Mouse (Mus musculus): ENCODE results near the gene Usp22. TPM values are rescaled to one million over a fixed set of nuclear protein-coding genes. Genes with fewer than 3 reads are reported as not detected.
"Not testable (repeated sequence)": the region's sequence is repeated elsewhere in the genome, so short reads cannot be mapped to it uniquely, and the experiment has no call there.

Usp22 gene
- total and polyA plus RNA-seq, 3 experiments, result 48.1 to 65.3 (median 54.7) TPM

GRCm38 (mm10) chr11:61192779-61193178 lies 17.9 kb upstream of the Usp22 start:
- H3K4me3 ChIP-seq (replicated peaks in 1 of 3; ENCODE audit: low read depth in 2 of 3, low read length in 2 of 3, poor library complexity in 1 of 3), result no peak overlapping the region
- H3K4me1 ChIP-seq (ENCODE audit: control insufficient read depth in 1 of 2, insufficient read depth in 2 of 2), result peaks cover 0 to 3% of the 10 kb centered on the region in 2 experiments; a peak in 2 of 4 replicates
- H3K9me3 ChIP-seq (replicated peaks; ENCODE audit: low read length), result no peaks in the 10 kb centered on the region
- in situ Hi-C loops (cut with MboI; ENCODE audit: low pct_ligation_motif_present, low pct_unique_long_range_greater_than_20kb, low sequenced_read_pairs), result loop anchor here (5.0 to 10.0 kb wide), 3 partner anchors 150 to 312 kb away; partner anchors contain the start of genes B9d1 and Slc47a2
- H3K79me2 ChIP-seq (replicated peaks; ENCODE audit: control insufficient read depth, extremely low read depth, insufficient read depth, poor library complexity, severe bottlenecking), result no peaks in the 10 kb centered on the region
- H3K36me3 ChIP-seq (replicated peaks in 1 of 2; ENCODE audit: control insufficient read depth in 1 of 2, insufficient read depth in 1 of 2, low read length in 1 of 2), result no peaks in the 10 kb centered on the region
- TF ChIP-seq RAD21 (IDR thresholded peaks at IDR 0.05; ENCODE audit: low read depth, low read length), result no peak
- no peak for TF ChIP-seq HCFC1 (IDR thresholded peaks at IDR 0.05; ENCODE audit: low read depth, low read length)
- TF ChIP-seq POLR2AphosphoS2 (IDR thresholded peaks at IDR 0.05; ENCODE audit: low read depth, low read length), result no peak
- no peak for TF ChIP-seq ELF1 (IDR thresholded peaks at IDR 0.05; ENCODE audit: low read depth, low read length)
- TF ChIP-seq SIN3A (IDR thresholded peaks at IDR 0.05; ENCODE audit: low read length), result no peak
- TF ChIP-seq ZMIZ1 (IDR thresholded peaks at IDR 0.05; ENCODE audit: low read depth, low read length), result no peak
- no peak for TF ChIP-seq TCF12 (IDR thresholded peaks at IDR 0.05; ENCODE audit: low read depth, low read length)
- DNase-seq (ENCODE audit: extremely low read depth), result no peak
- no peak overlapping the region for H3K27ac ChIP-seq (ENCODE audit: insufficient read depth, low read depth)
- dilution Hi-C loops (cut with MboI; ENCODE audit: extremely low pct_ligation_motif_present, extremely low pct_unique_long_range_greater_than_20kb, low sequenced_read_pairs), result no loop called here
- H3K9ac ChIP-seq (ENCODE audit: insufficient read depth, low read depth), result no peak overlapping the region
- H3K4me2 ChIP-seq (ENCODE audit: insufficient read depth, low read depth, poor library complexity, severe bottlenecking), result no peak overlapping the region
- H3K27me3 ChIP-seq (replicated peaks), result peaks cover 14% of the 10 kb centered on the region

DNA sequence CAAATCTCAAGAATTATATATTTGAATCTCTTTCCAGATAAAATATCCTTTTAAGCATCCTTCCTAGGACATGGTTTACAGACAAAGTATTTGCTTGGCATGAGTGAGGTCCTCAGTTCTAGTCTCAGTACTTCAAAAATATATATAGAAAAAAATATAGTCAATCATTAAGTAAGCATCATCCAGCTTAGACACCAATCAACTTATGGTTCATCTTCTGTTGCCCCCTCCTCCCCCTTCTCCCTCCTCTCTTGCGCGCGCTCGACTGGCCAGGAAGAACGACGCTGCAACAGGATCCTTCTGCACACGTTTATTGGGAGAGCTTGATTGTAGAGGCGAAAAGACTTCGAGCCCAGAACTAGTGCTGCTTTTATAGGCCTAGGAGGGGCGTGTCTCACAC lies 17.3 kb upstream of the Usp22 start:
- H3K4me1 ChIP-seq (ENCODE audit: control insufficient read depth in 1 of 2, insufficient read depth in 2 of 2); H3K27ac ChIP-seq (ENCODE audit: insufficient read depth, low read depth); H3K36me3 ChIP-seq (replicated peaks in 1 of 2; ENCODE audit: control insufficient read depth in 1 of 2, insufficient read depth in 1 of 2, low read length in 1 of 2); DNase-seq (ENCODE audit: extremely low read depth); H3K9ac ChIP-seq (ENCODE audit: insufficient read depth, low read depth); H3K79me2 ChIP-seq (replicated peaks; ENCODE audit: control insufficient read depth, extremely low read depth, insufficient read depth, poor library complexity, severe bottlenecking); H3K4me2 ChIP-seq (ENCODE audit: insufficient read depth, low read depth, poor library complexity, severe bottlenecking); H3K4me3 ChIP-seq (replicated peaks in 1 of 3; ENCODE audit: low read depth in 2 of 3, low read length in 2 of 3, poor library complexity in 1 of 3); dilution Hi-C loops (cut with MboI; ENCODE audit: extremely low pct_ligation_motif_present, extremely low pct_unique_long_range_greater_than_20kb, low sequenced_read_pairs); H3K9me3 ChIP-seq (replicated peaks; ENCODE audit: low read length): not testable (repeated sequence)
- in situ Hi-C loops (cut with MboI; ENCODE audit: low pct_ligation_motif_present, low pct_unique_long_range_greater_than_20kb, low sequenced_read_pairs), result loop anchor here (5.0 to 10.0 kb wide), 3 partner anchors 150 to 313 kb away; partner anchors contain the start of genes B9d1 and Slc47a2
- peaks cover 12% of the 10 kb centered on the region for H3K27me3 ChIP-seq (replicated peaks)

DNA sequence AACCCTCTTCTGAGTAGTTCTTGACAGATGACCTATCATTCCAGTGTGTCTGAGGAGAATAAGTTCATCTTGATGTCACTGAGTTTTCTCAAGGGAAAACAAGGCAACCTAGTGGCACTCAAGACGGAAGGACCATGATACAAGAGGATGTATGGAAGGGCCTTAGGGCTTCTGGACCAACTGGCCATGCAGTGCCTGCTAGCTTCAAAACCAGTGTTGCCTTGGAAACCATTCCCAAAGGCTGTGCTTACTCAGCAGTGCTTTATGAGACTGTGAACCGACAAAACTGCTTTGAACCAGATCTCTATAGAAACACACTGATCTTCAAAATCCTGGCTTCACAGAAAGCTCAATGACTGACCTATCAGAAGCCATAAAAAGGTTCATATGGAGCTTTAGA lies 15.9 kb upstream of the Usp22 start:
- TF ChIP-seq BHLHE40 (IDR thresholded peaks at IDR 0.05; ENCODE audit: low read depth, low read length) (no peak), MAFK (IDR thresholded peaks at IDR 0.05; ENCODE audit: insufficient replicate concordance, low read length) (no peak), POLR2AphosphoS2 (IDR thresholded peaks at IDR 0.05; ENCODE audit: low read depth, low read length) (no peak), TCF12 (IDR thresholded peaks at IDR 0.05; ENCODE audit: low read depth, low read length) (no peak), CHD1 (IDR thresholded peaks at IDR 0.05; ENCODE audit: low read depth, low read length) (no peak), ZKSCAN1 (IDR thresholded peaks at IDR 0.05; ENCODE audit: borderline replicate concordance, low read depth, low read length) (no peak), E2F4 (IDR thresholded peaks at IDR 0.05; ENCODE audit: insufficient replicate concordance, low read depth, low read length) (no peak), NRF1 (IDR thresholded peaks at IDR 0.05; ENCODE audit: low read depth, low read length) (no peak), CHD2 (IDR thresholded peaks at IDR 0.05; ENCODE audit: low read length) (no peak), SMC3 (IDR thresholded peaks at IDR 0.05; ENCODE audit: low read depth, low read length) (no peak), GABPA (IDR thresholded peaks at IDR 0.05; ENCODE audit: insufficient replicate concordance, low read depth, low read length) (no peak), TBP (conservative IDR thresholded peaks at IDR 0.05; ENCODE audit: low read depth, low read length) (no peak), PAX5 (IDR thresholded peaks at IDR 0.05; ENCODE audit: low read length) (no peak), MXI1 (IDR thresholded peaks at IDR 0.05; ENCODE audit: low read depth, low read length) (no peak), MAX (IDR thresholded peaks at IDR 0.05; ENCODE audit: low read length) (no peak), NELFE (IDR thresholded peaks at IDR 0.05; ENCODE audit: low read depth, low read length) (no peak), JUN (IDR thresholded peaks at IDR 0.05; ENCODE audit: insufficient read depth, low read depth, low read length) (no peak), USF2 (conservative IDR thresholded peaks at IDR 0.05; ENCODE audit: low read depth, low read length) (no peak)
- Histone ChIP-seq H3K27me3 (replicated peaks) (peaks cover 12% of the 10 kb centered on the region), H3K36me3 (replicated peaks in 1 of 2; ENCODE audit: control insufficient read depth in 1 of 2, insufficient read depth in 1 of 2, low read length in 1 of 2) (no peaks in the 10 kb centered on the region), H3K9ac (ENCODE audit: insufficient read depth, low read depth) (no peak overlapping the region), H3K4me1 (ENCODE audit: control insufficient read depth in 1 of 2, insufficient read depth in 2 of 2) (peaks cover 0 to 3% of the 10 kb centered on the region in 2 experiments; a peak in 2 of 4 replicates), H3K9me3 (replicated peaks; ENCODE audit: low read length) (no peaks in the 10 kb centered on the region), H3K79me2 (replicated peaks; ENCODE audit: control insufficient read depth, extremely low read depth, insufficient read depth, poor library complexity, severe bottlenecking) (no peaks in the 10 kb centered on the region), H3K27ac (ENCODE audit: insufficient read depth, low read depth) (no peak overlapping the region), H3K4me2 (ENCODE audit: insufficient read depth, low read depth, poor library complexity, severe bottlenecking) (no peak overlapping the region), H3K4me3 (replicated peaks in 1 of 3; ENCODE audit: low read depth in 2 of 3, low read length in 2 of 3, poor library complexity in 1 of 3) (no peak overlapping the region)
- dilution Hi-C loops (cut with MboI; ENCODE audit: extremely low pct_ligation_motif_present, extremely low pct_unique_long_range_greater_than_20kb, low sequenced_read_pairs), result no loop called here
- no peak for DNase-seq (ENCODE audit: extremely low read depth)
- in situ Hi-C loops (cut with MboI; ENCODE audit: low pct_ligation_motif_present, low pct_unique_long_range_greater_than_20kb, low sequenced_read_pairs), result loop anchor here (5.0 to 10.0 kb wide), 3 partner anchors 152 to 314 kb away; partner anchors contain the start of genes B9d1 and Slc47a2

Data from CH12.LX (cell line).